Mouse (Mus musculus): ENCODE data around the gene Cth.

- no peak for TF ChIP-seq GATA1 (IDR thresholded peaks at IDR 0.05; ENCODE audit: borderline replicate concordance, low read length)
- no peak for TF ChIP-seq FLI1 (IDR thresholded peaks at IDR 0.05; ENCODE audit: low read length)
These were observed 59.4 kb downstream of the Cth start for GRCm38 (mm10) chr3:157865431-157865830.
